Mouse (Mus musculus) fibroblast of lung, adult 2 months (primary cell): Measurements from ENCODE around the gene Casz1.

Experiments
- DNase-seq: peaks from one replicate; pipeline ENCODE4 v3.0.0-alpha.2; 2011; ENCODE audit warnings: low read depth

The Casz1 gene

GRCm38 (mm10) chr4:148940674-148941211 lies 136.5 kb downstream of the Casz1 start:
- no peak for DNase-seq

GRCm38 (mm10) chr4:148941321-148941720 lies 137.1 kb downstream of the Casz1 start:
- no peak for DNase-seq

GRCm38 (mm10) chr4:148943099-148943498 lies 138.9 kb downstream of the Casz1 start:
- no peak for DNase-seq

- DNase-seq: no peak
These were observed 141.2 kb downstream of the Casz1 start for GRCm38 (mm10) chr4:148945476-148945881.

- no peak for DNase-seq
These were observed 141.8 kb downstream of the Casz1 start for GRCm38 (mm10) chr4:148946071-148946470.

GRCm38 (mm10) chr4:148947833-148948388 lies 143.7 kb downstream of the Casz1 start:
- no peak for DNase-seq

- no peak for DNase-seq
These were observed 146.3 kb downstream of the Casz1 start for GRCm38 (mm10) chr4:148950487-148950886.

GRCm38 (mm10) chr4:148950932-148951650 lies 146.9 kb downstream of the Casz1 start:
- no peak for DNase-seq

GRCm38 (mm10) chr4:148951821-148952291 lies 147.6 kb downstream of the Casz1 start:
- no peak for DNase-seq

GRCm38 (mm10) chr4:148952328-148953222 lies 148.3 kb downstream of the Casz1 start:
- no peak for DNase-seq

- DNase-seq: no peak
These were observed 151.0 kb downstream of the Casz1 start for GRCm38 (mm10) chr4:148955131-148955813.

GRCm38 (mm10) chr4:148960011-148960410 lies 155.8 kb downstream of the Casz1 start:
- DNase-seq: no peak

GRCm38 (mm10) chr4:148961081-148961480 lies 156.9 kb downstream of the Casz1 start:
- no peak for DNase-seq

- DNase-seq: no peak
These were observed 157.9 kb downstream of the Casz1 start for GRCm38 (mm10) chr4:148962096-148962495.

- DNase-seq: no peak
These were observed 160.5 kb downstream of the Casz1 start for GRCm38 (mm10) chr4:148964541-148965310.

- DNase-seq: no peak
These were observed 161.9 kb downstream of the Casz1 start for GRCm38 (mm10) chr4:148966132-148966531.

- DNase-seq: no peak
These were observed 164.6 kb downstream of the Casz1 start for GRCm38 (mm10) chr4:148968859-148969258.

- DNase-seq: no peak
These were observed 165.4 kb downstream of the Casz1 start for GRCm38 (mm10) chr4:148969610-148970009.

GRCm38 (mm10) chr4:148970742-148971141 lies 166.5 kb downstream of the Casz1 start:
- no peak for DNase-seq

GRCm38 (mm10) chr4:148971613-148972242 lies 167.5 kb downstream of the Casz1 start:
- no peak for DNase-seq
